Mouse (Mus musculus): Measurements from ENCODE around the gene Foxred2. TPM values are rescaled to one million over a fixed set of nuclear protein-coding genes. Genes with fewer than 3 reads are reported as not detected.

Gene Foxred2
- polyA plus RNA-seq, 1 experiment from 2014 or later = 4.9 TPM

GRCm38 (mm10) chr15:77969940-77970469 is 13.5 kb upstream of the Foxred2 start:
- Histone ChIP-seq H3K27ac (peak overlapping the region; percentile 98), H3K9ac (peak overlapping the region; percentile 97), H3K4me3 (peak overlapping the region; percentile 96), H3K4me1 (peaks cover 20% of the 10 kb centered on the region), H3K36me3 (peaks cover 38% of the 10 kb centered on the region), H3K4me2 (replicated peaks) (peak overlapping the region; percentile 96), H3K9me3 (replicated peaks) (no peaks in the 10 kb centered on the region), H3K27me3 (peaks cover 3% of the 10 kb centered on the region; the same call in 1 of the 2 replicates)
- ATAC-seq (ENCODE audit: low FRiP score) = peak; percentile 61; the same call in 1 of the 2 replicates
- 3% methylated on average over 15 of the region's 15 CpGs for WGBS

GRCm38 (mm10) chr15:77965117-77965528 is 8.6 kb upstream of the Foxred2 start:
- ATAC-seq (ENCODE audit: low FRiP score) = no peak
- H3K4me1 ChIP-seq = peaks cover 14% of the 10 kb centered on the region
- H3K9ac ChIP-seq = no peak overlapping the region
- no peak overlapping the region for H3K27ac ChIP-seq
- H3K36me3 ChIP-seq = peaks cover 87% of the 10 kb centered on the region
- no peaks in the 10 kb centered on the region for H3K9me3 ChIP-seq (replicated peaks)
- no peak overlapping the region for H3K4me2 ChIP-seq (replicated peaks)
- 86% methylated on average over 9 of the region's 9 CpGs for WGBS
- no peak overlapping the region for H3K4me3 ChIP-seq
- no peaks in the 10 kb centered on the region for H3K27me3 ChIP-seq

- H3K27me3 ChIP-seq = 0 out of 2 replicates have a peak, but pooled peaks cover 3% of the 10 kb centered on the region
- no peak for ATAC-seq (ENCODE audit: low FRiP score)
- H3K9me3 ChIP-seq (replicated peaks) = no peaks in the 10 kb centered on the region
- peaks cover 91% of the 10 kb centered on the region for H3K36me3 ChIP-seq
- no peak overlapping the region for H3K4me3 ChIP-seq
- no peak overlapping the region for H3K9ac ChIP-seq
- no peak overlapping the region for H3K27ac ChIP-seq
- WGBS = 96% methylated on average over 5 of the region's 5 CpGs
- H3K4me1 ChIP-seq = no peaks in the 10 kb centered on the region
- H3K4me2 ChIP-seq (replicated peaks) = no peak overlapping the region
Measured at GRCm38 (mm10) chr15:77962447-77962846, 5.9 kb upstream of the Foxred2 start.

- Histone ChIP-seq H3K9me3 (replicated peaks) (no peaks in the 10 kb centered on the region), H3K4me1 (peaks cover 11% of the 10 kb centered on the region), H3K27me3 (peaks cover 11% of the 10 kb centered on the region), H3K4me3 (no peak overlapping the region), H3K9ac (no peak overlapping the region), H3K4me2 (replicated peaks) (no peak overlapping the region), H3K27ac (no peak overlapping the region), H3K36me3 (peaks cover 73% of the 10 kb centered on the region)
- ATAC-seq (ENCODE audit: low FRiP score) = no peak
- WGBS = 89% methylated on average over 6 of the region's 6 CpGs
Measured at GRCm38 (mm10) chr15:77960693-77961092, 4.2 kb upstream of the Foxred2 start.

GRCm38 (mm10) chr15:77958071-77958470 is 1.5 kb upstream of the Foxred2 start:
- Histone ChIP-seq H3K4me2 (replicated peaks) (no peak overlapping the region), H3K27me3 (peaks cover 19% of the 10 kb centered on the region), H3K4me3 (no peak overlapping the region), H3K27ac (no peak overlapping the region), H3K9ac (no peak overlapping the region), H3K4me1 (peaks cover 16% of the 10 kb centered on the region), H3K36me3 (peaks cover 47% of the 10 kb centered on the region), H3K9me3 (replicated peaks) (no peaks in the 10 kb centered on the region)
- ATAC-seq (ENCODE audit: low FRiP score) = no peak
- 62% methylated on average over 3 of the region's 3 CpGs for whole genome bisulfite sequencing

- no peak overlapping the region for H3K9ac ChIP-seq
- H3K27me3 ChIP-seq = peaks cover 19% of the 10 kb centered on the region
- WGBS = 49% methylated on average over 5 of the region's 5 CpGs
- H3K27ac ChIP-seq = no peak overlapping the region
- H3K9me3 ChIP-seq (replicated peaks) = no peaks in the 10 kb centered on the region
- no peak overlapping the region for H3K4me2 ChIP-seq (replicated peaks)
- no peak for ATAC-seq (ENCODE audit: low FRiP score)
- peaks cover 42% of the 10 kb centered on the region for H3K36me3 ChIP-seq
- no peak overlapping the region for H3K4me3 ChIP-seq
- peaks cover 16% of the 10 kb centered on the region for H3K4me1 ChIP-seq
Measured at GRCm38 (mm10) chr15:77957625-77958024, 1.1 kb upstream of the Foxred2 start.

- H3K36me3 ChIP-seq = peaks cover 36% of the 10 kb centered on the region
- H3K9me3 ChIP-seq (replicated peaks) = no peaks in the 10 kb centered on the region
- peak; percentile 69 for ATAC-seq (ENCODE audit: low FRiP score)
- H3K27me3 ChIP-seq = peaks cover 19% of the 10 kb centered on the region
- peak overlapping the region; percentile 71 for H3K4me2 ChIP-seq (replicated peaks)
- peak overlapping the region; percentile 62 for H3K9ac ChIP-seq
- WGBS = 9% methylated on average over 52 of the region's 52 CpGs
- peak overlapping the region; percentile 55 for H3K4me3 ChIP-seq
- H3K27ac ChIP-seq = no peak overlapping the region
- peaks cover 16% of the 10 kb centered on the region for H3K4me1 ChIP-seq
Measured at GRCm38 (mm10) chr15:77955440-77956403, 800 bp downstream of the Foxred2 start.

- Histone ChIP-seq H3K9me3 (replicated peaks) (no peaks in the 10 kb centered on the region), H3K27me3 (peaks cover 19% of the 10 kb centered on the region), H3K36me3 (peaks cover 30% of the 10 kb centered on the region), H3K4me2 (replicated peaks) (no peak overlapping the region), H3K4me1 (peaks cover 16% of the 10 kb centered on the region), H3K27ac (no peak overlapping the region), H3K9ac (no peak overlapping the region), H3K4me3 (no peak overlapping the region)
- 88% methylated on average over 2 of the region's 2 CpGs for WGBS
- ATAC-seq (ENCODE audit: low FRiP score) = no peak
Measured at GRCm38 (mm10) chr15:77954362-77954761, 2.2 kb downstream of the Foxred2 start.

GRCm38 (mm10) chr15:77952921-77953320 is 3.6 kb downstream of the Foxred2 start:
- Histone ChIP-seq H3K9me3 (replicated peaks) (no peaks in the 10 kb centered on the region), H3K4me3 (no peak overlapping the region), H3K9ac (no peak overlapping the region), H3K27ac (no peak overlapping the region), H3K4me1 (peaks cover 16% of the 10 kb centered on the region), H3K4me2 (replicated peaks) (no peak overlapping the region), H3K36me3 (peaks cover 22% of the 10 kb centered on the region), H3K27me3 (peaks cover 16% of the 10 kb centered on the region)
- WGBS = 84% methylated on average over 3 of the region's 3 CpGs
- no peak for ATAC-seq (ENCODE audit: low FRiP score)

GRCm38 (mm10) chr15:77949061-77949460 is 7.5 kb downstream of the Foxred2 start:
- H3K36me3 ChIP-seq = peaks cover 55% of the 10 kb centered on the region
- H3K4me2 ChIP-seq (replicated peaks) = no peak overlapping the region
- no peaks in the 10 kb centered on the region for H3K9me3 ChIP-seq (replicated peaks)
- no peak overlapping the region for H3K9ac ChIP-seq
- H3K4me3 ChIP-seq = no peak overlapping the region
- ATAC-seq (ENCODE audit: low FRiP score) = no peak
- WGBS = 92% methylated on average over 7 of the region's 7 CpGs
- H3K4me1 ChIP-seq = no peaks in the 10 kb centered on the region
- no peaks in the 10 kb centered on the region for H3K27me3 ChIP-seq
- H3K27ac ChIP-seq = no peak overlapping the region

GRCm38 (mm10) chr15:77945711-77946110 is 10.8 kb downstream of the Foxred2 start:
- H3K9me3 ChIP-seq (replicated peaks) = no peaks in the 10 kb centered on the region
- no peak overlapping the region for H3K4me2 ChIP-seq (replicated peaks)
- H3K4me3 ChIP-seq = no peak overlapping the region
- H3K4me1 ChIP-seq = no peaks in the 10 kb centered on the region
- no peak overlapping the region for H3K9ac ChIP-seq
- no peaks in the 10 kb centered on the region for H3K27me3 ChIP-seq
- no peak for ATAC-seq (ENCODE audit: low FRiP score)
- 94% methylated on average over 4 of the region's 4 CpGs for WGBS
- no peak overlapping the region for H3K27ac ChIP-seq
- peaks cover 63% of the 10 kb centered on the region for H3K36me3 ChIP-seq

GRCm38 (mm10) chr15:77941563-77941962 is 15.0 kb downstream of the Foxred2 start:
- Histone ChIP-seq H3K4me3 (no peak overlapping the region), H3K36me3 (peaks cover 41% of the 10 kb centered on the region), H3K4me2 (replicated peaks) (no peak overlapping the region), H3K4me1 (no peaks in the 10 kb centered on the region), H3K27me3 (no peaks in the 10 kb centered on the region), H3K27ac (no peak overlapping the region), H3K9me3 (replicated peaks) (no peaks in the 10 kb centered on the region), H3K9ac (no peak overlapping the region)
- no peak for ATAC-seq (ENCODE audit: low FRiP score)
- WGBS = 87% methylated on average over 3 of the region's 3 CpGs
